Mouse (Mus musculus) lung, embryonic 15.5 days (tissue): ENCODE data around the gene Epm2a. TPM values are rescaled to one million over a fixed set of nuclear protein-coding genes. Genes with fewer than 3 reads are reported as not detected.
"Not testable (repeated sequence)": the region's sequence is repeated elsewhere in the genome, so short reads cannot be mapped to it uniquely, and the experiment has no call there.

Experiments used
- ATAC-seq: fragments of 200-750 bp; cut with Nextera tagmentation; 2 replicates; pipeline ENCODE4 v1.8.0; 2017; ENCODE audit warnings: moderate number of reproducible peaks, borderline replicate concordance; ENCODE audit not compliant: low FRiP score, low TSS enrichment; ENCODE audit errors: extremely low read depth
- H3K27ac ChIP-seq: fragments of 300-500 bp; sonication (generic); 2 replicates; pipeline ENCODE4 v1.5.1; 2015; ENCODE audit warnings: moderate library complexity, mild to moderate bottlenecking, inconsistent platforms
- H3K27me3 ChIP-seq: fragments of 300-500 bp; sonication (generic); 2 replicates; pipeline ENCODE4 v1.6.1; 2015; ENCODE audit warnings: inconsistent platforms
- H3K36me3 ChIP-seq: fragments of 300-500 bp; sonication (generic); 2 replicates; pipeline ENCODE4 v1.6.1; 2015; ENCODE audit warnings: inconsistent platforms
- H3K4me1 ChIP-seq: fragments of 300-500 bp; sonication (generic); 2 replicates; pipeline ENCODE4 v1.6.1; 2015; ENCODE audit warnings: inconsistent platforms
- H3K4me2 ChIP-seq: fragments of 300-500 bp; sonication (generic); 2 replicates; pipeline ENCODE4 v1.6.1; 2015; ENCODE audit warnings: inconsistent platforms, mild to moderate bottlenecking, moderate library complexity
- H3K4me3 ChIP-seq: fragments of 300-500 bp; sonication (generic); 2 replicates; pipeline ENCODE4 v1.5.1; 2015; ENCODE audit warnings: mild to moderate bottlenecking, inconsistent platforms
- H3K9ac ChIP-seq: fragments of 300-500 bp; sonication (generic); 2 replicates; pipeline ENCODE4 v1.6.1; 2015; ENCODE audit warnings: inconsistent platforms
- H3K9me3 ChIP-seq: fragments of 300-500 bp; sonication (generic); 2 replicates; pipeline ENCODE4 v1.6.1; 2016; ENCODE audit warnings: inconsistent platforms
- WGBS: fragments of 180-500 bp; shearing (Covaris S2); methylation state at CpG from one replicate; pipeline ENCODE4 v1.1.7; 2015; 5-methylcytosine and 5-hydroxymethylcytosine counted together
- polyA plus RNA-seq: library from polyadenylated mRNA; unstranded; fragments of >200 nt; fragmentation: Nextera tagmentation; extraction: Ambion mirVana; gene quantifications from 2 replicates; pipeline ENCODE4 v1.2.1, GENCODE M21; 2015

Epm2a gene
- polyA plus RNA-seq, 1 experiment from 2014 or later = 0.62 TPM

DNA sequence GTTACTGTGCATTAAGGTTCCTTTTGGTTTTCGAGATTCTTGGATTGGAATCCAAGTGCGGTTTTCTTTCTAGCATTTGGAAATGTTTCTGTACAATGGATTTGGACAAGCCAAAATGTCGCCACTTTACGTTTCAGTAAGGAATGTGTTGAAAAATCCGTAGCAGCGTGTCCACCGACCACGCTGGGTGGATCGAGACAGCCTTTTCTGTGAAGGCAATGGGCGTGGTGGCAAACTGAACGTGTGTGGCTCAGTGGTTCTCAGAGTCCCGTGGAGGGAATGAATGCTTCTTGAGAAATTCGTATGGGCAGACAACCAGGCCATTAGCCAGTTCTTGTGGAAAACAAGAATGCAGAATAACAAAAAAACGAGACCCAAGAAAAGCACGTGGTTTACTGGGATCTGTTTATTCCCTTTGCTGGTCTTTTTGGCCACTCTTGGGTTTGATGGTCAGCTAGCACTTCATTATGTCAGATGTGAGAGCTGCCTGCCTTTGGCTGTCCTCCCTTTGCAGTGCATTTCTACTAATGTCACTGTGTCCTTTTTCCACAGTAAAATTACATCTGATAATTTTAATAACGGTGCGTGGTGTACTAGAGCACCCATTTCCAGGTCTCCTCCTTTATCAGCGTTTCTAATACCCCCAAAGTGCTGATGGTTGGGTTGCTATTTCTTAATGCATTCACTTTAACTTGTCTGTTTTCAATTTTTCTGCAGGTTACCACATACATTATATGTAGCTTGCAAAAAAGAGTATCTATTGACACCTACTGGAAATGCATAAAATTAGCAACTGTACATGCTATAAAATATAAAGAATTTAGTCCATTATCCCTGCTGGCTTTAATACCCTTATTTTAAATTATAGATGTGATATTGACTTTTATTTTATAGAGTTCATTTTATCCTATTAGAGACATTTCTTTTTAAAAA lies 1.6 kb downstream of the Epm2a start:
- H3K4me1 ChIP-seq = peaks cover 10% of the 10 kb centered on the region; the same call in 1 of the 2 replicates
- no peak for ATAC-seq
- no peak overlapping the region for H3K4me3 ChIP-seq
- no peak overlapping the region for H3K4me2 ChIP-seq
- no peaks in the 10 kb centered on the region for H3K9me3 ChIP-seq
- WGBS = 69% methylated on average over 18 of the region's 18 CpGs
- H3K36me3 ChIP-seq = no peaks in the 10 kb centered on the region
- no peak overlapping the region for H3K27ac ChIP-seq
- H3K9ac ChIP-seq = no peak overlapping the region
- no peaks in the 10 kb centered on the region for H3K27me3 ChIP-seq

DNA sequence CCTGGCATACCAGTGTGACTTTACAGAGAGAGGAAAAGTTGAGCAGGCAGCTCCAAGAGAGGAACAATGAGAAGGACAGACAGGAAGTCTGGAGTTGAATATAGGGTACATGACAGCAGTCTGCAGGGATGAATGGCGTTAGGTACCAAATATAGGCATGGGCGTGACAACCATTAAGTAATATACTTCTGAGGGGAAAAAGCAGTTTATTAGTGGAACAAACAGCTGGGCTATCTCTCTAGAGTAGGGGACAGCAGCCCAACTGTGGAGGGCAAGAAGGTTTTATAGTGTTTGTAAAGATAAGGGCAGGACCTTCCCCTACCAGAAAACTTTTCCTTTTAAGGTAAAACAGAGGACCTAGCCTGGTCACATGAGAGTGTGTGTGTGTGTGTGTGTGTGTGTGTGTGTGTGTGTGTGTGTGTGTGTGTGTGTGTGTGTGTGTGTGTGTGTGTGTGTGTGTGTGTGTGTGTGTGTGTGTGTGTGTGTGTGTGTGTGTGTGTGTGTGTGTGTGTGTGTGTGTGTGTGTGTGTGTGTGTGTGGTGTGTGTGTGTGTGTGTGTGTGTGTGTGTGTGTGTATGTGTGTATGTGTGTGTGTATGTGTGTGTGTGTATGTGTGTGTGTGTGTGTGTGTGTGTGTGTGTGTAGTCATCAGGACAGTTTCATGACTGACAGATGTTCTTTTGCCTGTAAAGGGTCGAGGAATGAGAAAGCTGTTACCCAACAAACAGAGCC lies 7.2 kb downstream of the Epm2a start:
- WGBS = 50% methylated on average over 3 of the region's 3 CpGs
- peak; percentile 59 for ATAC-seq
- not testable (repeated sequence) for H3K27ac ChIP-seq, H3K4me2 ChIP-seq, H3K9me3 ChIP-seq, H3K4me1 ChIP-seq, H3K36me3 ChIP-seq, H3K4me3 ChIP-seq, H3K9ac ChIP-seq, H3K27me3 ChIP-seq

DNA sequence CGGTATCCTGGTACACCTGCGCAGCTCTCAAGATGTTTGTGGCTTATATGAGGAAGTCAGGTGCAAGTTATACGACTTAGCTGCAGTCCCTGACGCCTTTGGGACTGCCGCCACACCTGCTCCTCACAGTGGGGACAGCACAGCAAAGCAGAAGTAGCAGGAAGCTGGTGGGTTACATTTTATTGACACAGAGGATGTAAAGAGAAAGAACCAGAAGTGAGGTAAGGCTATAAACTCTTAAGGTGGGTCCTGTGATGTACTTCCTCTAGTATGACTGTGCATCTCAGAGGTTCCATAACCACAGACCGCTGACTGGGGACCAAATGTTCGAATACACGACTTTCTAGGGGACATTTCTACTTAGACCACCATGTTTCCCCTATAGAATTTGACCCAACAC lies 11.4 kb downstream of the Epm2a start:
- Histone ChIP-seq H3K4me2 (no peak overlapping the region), H3K9ac (no peak overlapping the region), H3K4me1 (no peaks in the 10 kb centered on the region), H3K27ac (no peak overlapping the region), H3K27me3 (no peaks in the 10 kb centered on the region), H3K9me3 (no peaks in the 10 kb centered on the region), H3K36me3 (no peaks in the 10 kb centered on the region), H3K4me3 (no peak overlapping the region)
- WGBS = 79% methylated on average over 8 of the region's 8 CpGs
- ATAC-seq = no peak

DNA sequence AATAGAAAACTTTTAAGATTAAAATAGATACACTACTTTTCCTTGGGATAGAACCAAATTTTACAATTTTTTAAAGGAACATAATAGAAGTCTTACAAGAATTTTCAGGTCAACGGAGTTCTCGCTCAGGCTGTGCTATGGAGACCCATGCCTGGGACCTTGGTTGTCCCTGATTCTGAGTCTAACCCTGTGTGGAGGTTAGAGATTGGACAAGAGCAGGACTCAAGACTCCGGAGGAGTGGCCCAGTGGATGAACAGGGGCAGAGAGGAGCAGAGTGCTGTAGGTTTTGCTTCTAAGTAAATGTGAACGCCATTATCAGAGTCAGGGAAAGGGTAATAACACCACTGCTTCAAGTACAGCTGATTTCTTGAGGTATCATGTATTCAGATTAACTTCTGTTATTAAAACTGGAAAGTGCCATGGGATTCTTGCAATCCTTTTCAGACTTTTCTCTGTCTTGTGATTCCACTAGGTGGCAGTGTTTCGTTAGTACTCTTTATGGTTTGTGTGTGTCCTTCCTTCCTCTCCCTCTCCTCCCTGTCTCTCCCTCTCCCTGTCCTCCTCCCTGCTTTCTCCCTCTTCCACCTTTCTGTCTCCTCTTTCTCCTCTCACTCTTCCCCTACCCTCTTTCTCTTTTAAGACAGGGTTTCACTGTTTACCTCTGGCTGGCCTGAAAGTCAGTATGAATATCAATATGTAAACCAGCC lies 18.9 kb downstream of the Epm2a start:
- WGBS = 60% methylated on average over 5 of the region's 5 CpGs
- no peaks in the 10 kb centered on the region for H3K27me3 ChIP-seq
- H3K4me3 ChIP-seq = no peak overlapping the region
- no peaks in the 10 kb centered on the region for H3K9me3 ChIP-seq
- ATAC-seq = no peak
- H3K9ac ChIP-seq = no peak overlapping the region
- H3K27ac ChIP-seq = no peak overlapping the region
- no peaks in the 10 kb centered on the region for H3K36me3 ChIP-seq
- H3K4me1 ChIP-seq = no peaks in the 10 kb centered on the region
- H3K4me2 ChIP-seq = no peak overlapping the region

- Histone ChIP-seq H3K4me3 (no peak overlapping the region), H3K9me3 (no peaks in the 10 kb centered on the region), H3K4me2 (no peak overlapping the region), H3K27ac (no peak overlapping the region), H3K27me3 (no peaks in the 10 kb centered on the region), H3K4me1 (no peaks in the 10 kb centered on the region), H3K36me3 (no peaks in the 10 kb centered on the region), H3K9ac (no peak overlapping the region)
- WGBS = 37% methylated on average over 12 of the region's 12 CpGs
- ATAC-seq = no peak
These were observed 19.8 kb downstream of the Epm2a start for GRCm38 (mm10) chr10:11362896-11363487.

DNA sequence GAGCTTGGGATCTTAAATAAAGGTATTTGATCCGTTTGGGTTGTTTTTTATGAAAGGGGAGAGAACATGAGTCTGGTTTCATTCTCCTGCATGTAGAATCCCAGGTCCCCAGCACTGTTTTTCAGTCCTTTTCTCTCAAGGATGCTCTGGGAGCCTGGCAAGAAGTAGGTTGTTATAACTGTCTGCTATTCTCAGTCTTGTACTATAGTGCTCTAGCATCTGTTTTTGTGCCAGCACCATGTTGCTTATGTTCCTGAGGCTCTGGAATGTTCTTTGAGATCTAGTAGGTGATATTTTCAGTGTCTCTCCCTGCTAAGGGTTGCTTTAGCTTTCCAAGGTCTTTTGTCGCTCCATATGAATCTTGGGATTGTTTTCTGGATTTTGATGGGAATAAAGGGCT lies 38.1 kb downstream of the Epm2a start:
- no peak for ATAC-seq
- Histone ChIP-seq H3K9me3 (no peaks in the 10 kb centered on the region), H3K4me2 (no peak overlapping the region), H3K4me1 (no peaks in the 10 kb centered on the region), H3K27me3 (no peaks in the 10 kb centered on the region), H3K9ac (no peak overlapping the region), H3K27ac (no peak overlapping the region), H3K4me3 (no peak overlapping the region), H3K36me3 (no peaks in the 10 kb centered on the region)
- 64% methylated on average over 2 of the region's 2 CpGs for WGBS

DNA sequence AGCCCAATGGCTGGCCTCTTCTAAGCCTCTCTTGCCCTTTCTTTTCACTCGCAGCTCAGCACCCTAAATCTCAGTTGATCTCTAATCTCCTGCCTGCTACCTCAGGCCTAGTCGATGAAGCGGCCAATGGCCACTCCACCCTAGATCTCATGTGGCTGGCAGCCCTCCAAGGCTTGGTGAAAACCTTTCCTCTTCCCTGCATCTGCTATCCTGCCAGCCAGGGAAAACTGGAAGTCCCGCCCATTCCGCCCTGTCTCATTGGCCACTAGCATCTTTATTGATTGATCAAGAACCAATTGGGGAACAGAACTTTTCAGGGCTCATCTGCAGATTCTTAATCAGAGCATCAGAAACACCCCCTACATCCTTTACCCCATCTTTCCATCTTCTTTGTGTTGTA lies 67.7 kb downstream of the Epm2a start:
- Histone ChIP-seq H3K9ac (no peak overlapping the region), H3K9me3 (no peaks in the 10 kb centered on the region), H3K4me1 (no peaks in the 10 kb centered on the region), H3K4me2 (no peak overlapping the region), H3K4me3 (no peak overlapping the region), H3K27me3 (no peaks in the 10 kb centered on the region), H3K27ac (no peak overlapping the region), H3K36me3 (no peaks in the 10 kb centered on the region)
- ATAC-seq = no peak
- WGBS = 72% methylated on average over 5 of the region's 5 CpGs

DNA sequence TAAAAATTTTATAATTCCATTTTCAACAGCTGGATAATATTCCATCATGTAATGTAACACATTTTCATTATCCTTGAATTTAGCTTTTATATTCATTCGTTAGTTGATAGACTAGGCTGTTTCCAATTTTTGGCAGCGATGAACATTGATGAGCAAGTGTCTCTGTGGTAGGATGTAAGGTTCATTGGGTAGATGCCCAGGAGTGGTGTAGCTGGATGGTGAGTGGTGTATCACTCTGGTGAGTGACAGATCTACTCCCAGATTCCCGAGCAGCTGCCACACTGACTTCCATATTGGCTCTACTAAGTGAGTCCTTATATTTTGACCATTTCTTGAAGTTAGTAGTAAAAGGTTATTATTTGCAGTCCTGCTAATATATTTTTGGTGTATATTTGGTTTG lies 76.9 kb downstream of the Epm2a start:
- no peak overlapping the region for H3K9ac ChIP-seq
- no peaks in the 10 kb centered on the region for H3K27me3 ChIP-seq
- no peaks in the 10 kb centered on the region for H3K9me3 ChIP-seq
- H3K27ac ChIP-seq = no peak overlapping the region
- no peak for ATAC-seq
- no peak overlapping the region for H3K4me3 ChIP-seq
- no peaks in the 10 kb centered on the region for H3K4me1 ChIP-seq
- no peaks in the 10 kb centered on the region for H3K36me3 ChIP-seq
- no peak overlapping the region for H3K4me2 ChIP-seq
- WGBS = 85% methylated on average over 3 of the region's 3 CpGs

GRCm38 (mm10) chr10:11429059-11429812 lies 86.0 kb downstream of the Epm2a start:
- Histone ChIP-seq H3K36me3 (no peaks in the 10 kb centered on the region), H3K4me3 (no peak overlapping the region), H3K9me3 (no peaks in the 10 kb centered on the region), H3K4me1 (no peaks in the 10 kb centered on the region), H3K27ac (no peak overlapping the region), H3K4me2 (no peak overlapping the region), H3K9ac (no peak overlapping the region), H3K27me3 (no peaks in the 10 kb centered on the region)
- ATAC-seq = no peak
- 86% methylated on average over 12 of the region's 12 CpGs for WGBS

GRCm38 (mm10) chr10:11436961-11437360 lies 93.8 kb downstream of the Epm2a start:
- Histone ChIP-seq H3K9me3 (no peaks in the 10 kb centered on the region), H3K4me2 (no peak overlapping the region), H3K4me1 (no peaks in the 10 kb centered on the region), H3K36me3 (no peaks in the 10 kb centered on the region), H3K9ac (no peak overlapping the region), H3K4me3 (no peak overlapping the region), H3K27ac (no peak overlapping the region), H3K27me3 (no peaks in the 10 kb centered on the region)
- ATAC-seq = no peak
- 60% methylated on average over 1 of the region's 1 CpGs for WGBS

- 90% methylated on average over 10 of the region's 10 CpGs for WGBS
- no peaks in the 10 kb centered on the region for H3K27me3 ChIP-seq
- ATAC-seq = no peak
These were observed 95.3 kb downstream of the Epm2a start for GRCm38 (mm10) chr10:11438461-11438860.

More at GRCm38 (mm10) chr10:11438461-11438860, 95.3 kb downstream of the Epm2a start:
- Histone ChIP-seq H3K4me2 (no peak overlapping the region), H3K9ac (no peak overlapping the region), H3K4me3 (no peak overlapping the region), H3K4me1 (no peaks in the 10 kb centered on the region), H3K36me3 (no peaks in the 10 kb centered on the region), H3K9me3 (no peaks in the 10 kb centered on the region), H3K27ac (no peak overlapping the region)
